Comparison of ENCODE assay signal across 5 mouse cellular contexts in genomic region chr14:47335300-47335699, GRCm38 (mm10).
"Had no signal": no experiment of that assay in that cellular context is flagged by ENCODE, and none has a peak within 500 bp of the region (broad histone marks: within the 10 kb centered on the region; RNA-seq: fewer than 3 reads in every experiment).

No protein-coding gene starts in this region.

- H3K4me3 ChIP-seq: kidney, embryonic 15.5 days; limb, embryonic 15.5 days; liver, embryonic 12.5 days had no signal

- H3K27me3 ChIP-seq: kidney, embryonic 15.5 days; limb, embryonic 15.5 days; liver, embryonic 12.5 days had no signal

- H3K9me3 ChIP-seq: kidney, embryonic 15.5 days; limb, embryonic 15.5 days; liver, embryonic 12.5 days had no signal

- H3K9ac ChIP-seq: kidney, embryonic 15.5 days; limb, embryonic 15.5 days; liver, embryonic 12.5 days; lung, embryonic 14.5 days had no signal

- H3K27ac ChIP-seq: kidney, embryonic 15.5 days; limb, embryonic 15.5 days; liver, embryonic 12.5 days had no signal

- ATAC-seq: intestine, embryonic 16.5 days; liver, embryonic 12.5 days had no signal

- H3K4me1 ChIP-seq: kidney, embryonic 15.5 days; limb, embryonic 15.5 days; liver, embryonic 12.5 days had no signal

- H3K36me3 ChIP-seq: kidney, embryonic 15.5 days; limb, embryonic 15.5 days; liver, embryonic 12.5 days had no signal

- H3K4me2 ChIP-seq: kidney, embryonic 15.5 days; limb, embryonic 15.5 days; liver, embryonic 12.5 days; lung, embryonic 14.5 days had no signal
